Mouse (Mus musculus) kidney, adult 2 months (tissue): ENCODE measurements at regions not wholly inside any gene's neighbourhood (a gene's known extent, or its start where the extent isn't known, plus 50 kb on each side); places are given as distances from the start of the nearest gene placed in this dataset.

Experiments used
- CTCF ChIP-seq: fragments of 200-500 bp; conservative IDR thresholded peaks from 2 replicates; pipeline ENCODE4 v1.5.1; 2011; ENCODE audit warnings: low read depth, mild to moderate bottlenecking, control low read depth, low read length, moderate library complexity, mixed read lengths; ENCODE audit not compliant: insufficient read depth, insufficient read length
- POLR2A ChIP-seq: fragments of 200-500 bp; IDR thresholded peaks from one replicate; pipeline ENCODE4 v1.6.1; 2011; ENCODE audit warnings: low read depth, low read length, control low read depth

- TF ChIP-seq POLR2A (no peak), CTCF (no peak)
These were observed 52.2 kb upstream of the Fam241a start for GRCm38 (mm10) chr3:127948326-127948725.
